Mouse (Mus musculus) midbrain, postnatal 0 days (tissue): Measurements from ENCODE around the gene Hnmt. TPM values are rescaled to one million over a fixed set of nuclear protein-coding genes. Genes with fewer than 3 reads are reported as not detected.

Experiments
- ATAC-seq: fragments of 200-750 bp; cut with Nextera tagmentation; 2 replicates; pipeline ENCODE4 v1.8.0; 2017; ENCODE audit warnings: moderate number of reproducible peaks, mild to moderate bottlenecking, moderate TSS enrichment, moderate library complexity; ENCODE audit not compliant: low FRiP score
- DNase-seq: peaks from one replicate; pipeline ENCODE4 v3.0.0-alpha.2; 2015; ENCODE audit warnings: low spot score
- H3K27ac ChIP-seq: fragments of 300-500 bp; sonication (generic); 2 replicates; pipeline ENCODE4 v1.5.1; 2014; ENCODE audit warnings: low read depth, mild to moderate bottlenecking, low read length, mixed read lengths
- H3K27me3 ChIP-seq: fragments of 300-500 bp; sonication (generic); 2 replicates; pipeline ENCODE4 v1.6.1; 2014; ENCODE audit warnings: low read length, control low read depth, mixed read lengths; ENCODE audit not compliant: insufficient read depth
- H3K36me3 ChIP-seq: fragments of 300-500 bp; sonication (generic); 2 replicates; pipeline ENCODE4 v1.6.1; 2014; ENCODE audit warnings: low read length, control low read depth, mixed read lengths; ENCODE audit not compliant: insufficient read depth
- H3K4me1 ChIP-seq: fragments of 300-500 bp; sonication (generic); 2 replicates; pipeline ENCODE4 v1.6.1; 2014; ENCODE audit warnings: mild to moderate bottlenecking, control low read depth, antibody characterized with exemption, low read length, mixed read lengths; ENCODE audit not compliant: insufficient read depth
- H3K4me2 ChIP-seq: fragments of 300-500 bp; sonication (generic); 2 replicates; pipeline ENCODE4 v1.6.1; 2014; ENCODE audit warnings: low read depth, mild to moderate bottlenecking, low read length, mixed read lengths; ENCODE audit not compliant: poor library complexity, severe bottlenecking
- H3K4me3 ChIP-seq: fragments of 300-500 bp; sonication (generic); 2 replicates; pipeline ENCODE4 v1.5.1; 2014; ENCODE audit warnings: low read depth, mild to moderate bottlenecking, low read length, moderate library complexity
- H3K9ac ChIP-seq: fragments of 300-500 bp; sonication (generic); replicated peaks from 2 replicates; pipeline ENCODE4 v1.6.1; 2014; ENCODE audit warnings: mild to moderate bottlenecking, low read length, moderate library complexity, mixed read lengths; ENCODE audit not compliant: poor library complexity, severe bottlenecking
- H3K9me3 ChIP-seq: fragments of 300-500 bp; sonication (generic); 2 replicates; pipeline ENCODE4 v1.6.1; 2016; ENCODE audit warnings: low read length, control low read depth
- CTCF ChIP-seq: IDR thresholded peaks from 2 replicates; pipeline ENCODE4 v1.5.1; 2016; ENCODE audit warnings: antibody characterized with exemption, mild to moderate bottlenecking
- WGBS: fragments of 180-500 bp; shearing (Covaris S2); extraction: QIAGEN DNeasy Blood & Tissue Kit; methylation state at CpG from one replicate; pipeline ENCODE4 v1.1.7; 2014; 5-methylcytosine and 5-hydroxymethylcytosine counted together
- polyA plus RNA-seq: library from polyadenylated mRNA; unstranded; fragments of >200 nt; fragmentation: Nextera tagmentation; extraction: Ambion mirVana; gene quantifications from 2 replicates; pipeline ENCODE4 v1.2.1, GENCODE M21; 2015
- total RNA-seq: library from RNA; depleted of rRNA; stranded (reverse); fragments of >200 nt; gene quantifications from 2 replicates; pipeline ENCODE4 v1.2.3, GENCODE M21; 2014; rRNA removed

Gene Hnmt
- total RNA-seq (16.1 and 19.7 TPM in 2 replicates), polyA plus RNA-seq (22.9 and 27.9 TPM in 2 replicates)

GRCm38 (mm10) chr2:24049344-24049990 lies at the start of gene Hnmt:
TSS of gene Hnmt (minus strand) at chr2:24049394.
- no peak for DNase-seq

GRCm38 (mm10) chr2:24096495-24096894 lies 47.3 kb upstream of the Hnmt start, which contains the start of gene Tbpl2:
TSS of gene Tbpl2 (minus strand) at chr2:24096595.
- no peak within 1 kb of the TSS for H3K4me2 ChIP-seq
- no peak for DNase-seq
- no peaks in the 10 kb centered on the region for H3K4me1 ChIP-seq
- H3K9me3 ChIP-seq: no peaks in the 10 kb centered on the region
- H3K36me3 ChIP-seq: no peaks in the 10 kb centered on the region
- no peaks in the 10 kb centered on the region for H3K27me3 ChIP-seq
- H3K9ac ChIP-seq: no peak within 1 kb of the TSS
- TF ChIP-seq CTCF: no peak
- ATAC-seq: no peak
- no peak within 1 kb of the TSS for H3K27ac ChIP-seq
- WGBS: 83% methylated on average over 4 of the region's 4 CpGs
- H3K4me3 ChIP-seq: no peak within 1 kb of the TSS

More at GRCm38 (mm10) chr2:24049344-24049990, at the start of gene Hnmt:
- H3K4me1 ChIP-seq: no peaks in the 10 kb centered on the region
- H3K9me3 ChIP-seq: no peaks in the 10 kb centered on the region
- H3K36me3 ChIP-seq: no peaks in the 10 kb centered on the region
- peak within 1 kb of the TSS; percentile 54 for H3K9ac ChIP-seq
- peak within 1 kb of the TSS; percentile 61 for H3K4me2 ChIP-seq
- 34% methylated on average over 7 of the region's 7 CpGs for WGBS
- peak within 1 kb of the TSS; percentile 78 for H3K27ac ChIP-seq
- TF ChIP-seq CTCF: no peak
- no peaks in the 10 kb centered on the region for H3K27me3 ChIP-seq
- ATAC-seq: no peak
- H3K4me3 ChIP-seq: peak within 1 kb of the TSS; percentile 45

GRCm38 (mm10) chr2:24090921-24091320 lies 41.7 kb upstream of the Hnmt start:
- DNase-seq (no peak), ATAC-seq (no peak)
- no peak overlapping the region for H3K4me2 ChIP-seq
- no peaks in the 10 kb centered on the region for H3K4me1 ChIP-seq
- H3K9ac ChIP-seq: no peak overlapping the region
- 85% methylated on average over 1 of the region's 1 CpGs for WGBS
- no peak overlapping the region for H3K27ac ChIP-seq
- no peak for TF ChIP-seq CTCF
- no peaks in the 10 kb centered on the region for H3K36me3 ChIP-seq
- H3K27me3 ChIP-seq: no peaks in the 10 kb centered on the region
- no peaks in the 10 kb centered on the region for H3K9me3 ChIP-seq
- H3K4me3 ChIP-seq: no peak overlapping the region

GRCm38 (mm10) chr2:24050459-24050858 lies 1.3 kb upstream of the Hnmt start:
- H3K9me3 ChIP-seq: no peaks in the 10 kb centered on the region
- H3K27me3 ChIP-seq: no peaks in the 10 kb centered on the region
- H3K4me3 ChIP-seq: no peak overlapping the region
- H3K4me2 ChIP-seq: no peak overlapping the region
- no peak for ATAC-seq
- 91% methylated on average over 3 of the region's 3 CpGs for WGBS
- no peak overlapping the region for H3K27ac ChIP-seq
- no peak for DNase-seq
- no peak for TF ChIP-seq CTCF
- H3K4me1 ChIP-seq: no peaks in the 10 kb centered on the region
- no peak overlapping the region for H3K9ac ChIP-seq
- H3K36me3 ChIP-seq: no peaks in the 10 kb centered on the region

GRCm38 (mm10) chr2:24048480-24049097 lies 605 bp downstream of the Hnmt start:
- Histone ChIP-seq H3K4me1 (no peaks in the 10 kb centered on the region), H3K36me3 (no peaks in the 10 kb centered on the region), H3K9me3 (no peaks in the 10 kb centered on the region), H3K9ac (peak overlapping the region; percentile 54), H3K4me2 (peak overlapping the region; percentile 61), H3K27ac (peak overlapping the region; percentile 78), H3K27me3 (no peaks in the 10 kb centered on the region), H3K4me3 (peak overlapping the region; percentile 45)
- peak; percentile 75 for DNase-seq
- no peak for TF ChIP-seq CTCF
- ATAC-seq: peak; percentile 93
- 4% methylated on average over 16 of the region's 16 CpGs for WGBS
